Mouse (Mus musculus) B cell, adult 62 days (primary cell): ENCODE data around the gene Junb. TPM values are rescaled to one million over a fixed set of nuclear protein-coding genes. Genes with fewer than 3 reads are reported as not detected.

ENCODE experiments used
- total RNA-seq: library from RNA; stranded (reverse); gene quantifications from 4 replicates; pipeline ENCODE4 v1.2.4, GENCODE M21; 2023

Junb gene
- total RNA-seq: 1,593 to 1,983 TPM (median 1,752 TPM) in 4 replicates

DNA sequence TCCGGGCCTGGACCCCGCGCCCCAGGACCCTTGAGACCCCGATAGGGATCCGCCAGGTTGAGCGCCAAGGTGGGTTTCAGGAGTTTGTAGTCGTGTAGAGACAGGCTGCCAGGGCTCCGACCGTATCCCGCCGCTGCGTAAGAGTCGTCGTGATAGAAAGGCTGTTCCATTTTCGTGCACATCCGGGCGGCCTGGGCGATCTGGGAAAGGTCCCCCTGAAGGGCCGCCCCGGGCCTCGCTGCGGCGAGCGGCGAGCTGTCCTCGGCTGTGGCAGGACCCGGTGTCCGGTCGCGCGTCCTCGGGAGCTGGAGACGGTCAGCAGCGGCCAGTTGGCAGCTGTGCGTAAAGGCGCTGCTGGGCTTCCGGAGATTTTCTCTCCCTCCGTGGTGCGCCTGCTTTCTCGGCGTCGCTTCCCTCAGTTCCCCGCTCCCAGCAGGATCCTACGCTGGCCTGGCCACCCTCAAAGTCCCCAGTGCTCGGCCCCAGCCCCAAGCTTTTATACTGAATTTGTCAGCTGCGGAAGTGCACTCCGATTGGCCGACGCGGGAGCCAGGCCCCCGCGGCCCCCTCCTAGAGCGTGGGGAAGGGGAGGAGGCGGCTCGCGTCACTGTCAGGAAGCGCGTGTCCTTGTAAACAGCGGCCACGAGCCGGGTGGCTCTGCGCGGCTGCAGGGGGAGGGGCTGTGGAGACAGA lies at the start of gene Junb:
Junb (minus strand) TSS at position 471 of the 693 bp plus-strand sequence.

DNA sequence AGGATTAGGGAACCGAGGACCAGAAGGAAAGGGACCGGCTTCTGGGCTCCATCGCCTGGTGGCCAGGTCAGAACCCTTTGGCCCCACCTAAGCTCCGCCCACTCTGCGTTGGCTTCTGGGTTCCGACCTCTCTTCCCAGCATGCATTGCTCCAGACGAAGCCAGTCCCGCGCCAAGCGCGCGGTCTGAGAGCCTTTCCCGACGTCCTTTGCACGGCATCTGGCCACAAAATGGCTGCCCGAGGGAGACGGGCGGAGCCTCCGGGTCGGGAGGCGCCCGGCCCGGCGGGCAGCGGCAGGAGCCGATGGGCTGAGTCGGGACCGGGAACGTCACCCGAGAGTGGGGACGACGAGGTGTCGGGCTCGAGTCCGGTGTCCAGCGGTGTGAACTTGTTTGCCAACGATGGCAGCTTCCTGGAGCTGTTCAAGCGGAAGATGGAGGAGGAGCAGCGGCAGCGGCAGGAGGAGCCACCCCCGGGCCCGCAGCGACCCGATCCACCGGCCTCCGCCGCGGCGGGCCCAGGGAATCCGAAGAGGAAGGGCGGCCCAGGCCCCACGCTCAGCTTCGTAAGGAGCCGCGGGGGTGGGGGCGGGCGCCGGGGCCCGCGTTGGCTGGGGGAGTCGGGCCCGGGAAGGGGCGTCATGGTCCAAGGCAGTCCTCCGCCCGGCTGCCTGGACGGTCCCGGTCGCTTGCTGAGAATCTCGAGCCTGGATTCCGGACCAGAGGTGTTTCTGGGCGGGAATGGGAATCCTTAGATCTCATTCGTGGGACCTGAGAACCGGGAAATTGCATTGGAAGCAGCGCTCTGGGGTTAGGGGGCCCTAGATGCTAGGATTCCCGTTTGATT lies 48.4 kb upstream of the Junb start, which contains the start of gene Trir:
Trir (plus strand) TSS at position 154 of the 846 bp plus-strand sequence.

DNA sequence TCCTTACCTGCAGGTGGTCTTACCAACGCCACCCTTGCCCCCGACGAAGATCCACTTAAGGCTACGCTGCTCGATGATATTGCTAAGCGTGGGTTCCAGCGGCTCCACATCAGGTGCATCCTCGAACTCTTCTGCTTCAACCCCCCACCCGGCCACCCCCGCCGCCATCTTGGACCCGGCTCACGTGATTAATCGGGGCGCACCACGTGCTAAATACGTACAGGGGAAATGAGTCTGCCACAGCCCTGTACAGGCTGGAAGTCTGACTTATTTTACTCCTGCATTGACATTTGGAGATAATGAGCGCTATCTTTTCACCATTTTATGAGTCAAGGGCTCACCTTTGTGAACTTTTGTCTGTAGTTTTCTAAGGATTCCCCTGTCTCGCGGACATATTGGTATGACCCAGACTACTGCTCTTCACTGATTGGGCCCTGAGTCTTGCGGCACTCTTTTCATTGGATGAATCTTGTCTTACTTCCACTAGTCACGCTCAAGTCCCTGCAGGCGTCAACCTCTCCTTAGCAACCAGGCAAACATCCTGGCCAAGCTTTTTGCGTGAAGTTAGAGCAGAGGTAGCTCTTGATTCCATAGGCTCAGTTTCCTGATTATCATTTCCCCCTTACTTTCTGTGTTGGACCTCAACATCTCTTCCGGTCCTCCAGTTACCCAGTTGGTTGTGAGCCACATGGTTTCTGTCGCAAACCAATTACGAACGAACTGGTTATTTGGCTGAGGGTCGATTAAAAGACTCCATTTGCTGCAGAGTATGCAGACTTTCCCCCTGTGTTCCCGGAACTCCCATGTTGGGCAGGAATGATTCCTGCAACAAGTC lies 46.8 kb upstream of the Junb start, which contains the start of gene Asna1:
Asna1 (minus strand) TSS at position 184 of the 835 bp plus-strand sequence.

DNA sequence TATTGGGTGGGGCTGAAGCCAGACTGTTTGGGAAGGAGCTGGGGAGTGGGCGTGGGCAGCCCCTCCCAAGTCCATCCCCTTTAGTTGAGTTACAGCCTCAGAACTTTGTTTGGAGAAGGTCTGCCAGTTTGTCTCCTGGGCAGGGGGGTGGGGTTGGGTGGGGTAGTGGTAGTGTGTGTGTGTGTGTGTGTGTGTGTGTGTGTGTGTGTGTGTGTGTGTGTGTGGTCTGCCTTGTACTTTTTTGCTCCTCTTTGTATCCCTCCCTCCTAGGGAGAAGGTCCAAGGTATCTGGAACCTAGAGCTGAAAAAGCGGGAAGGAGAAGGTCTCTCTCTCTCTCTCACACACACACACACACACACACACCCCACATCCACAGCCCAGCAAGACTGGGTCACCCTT lies 35.9 kb upstream of the Junb start, which contains the start of gene Best2:
Best2 (minus strand) TSS at position 101 of the 400 bp plus-strand sequence.

DNA sequence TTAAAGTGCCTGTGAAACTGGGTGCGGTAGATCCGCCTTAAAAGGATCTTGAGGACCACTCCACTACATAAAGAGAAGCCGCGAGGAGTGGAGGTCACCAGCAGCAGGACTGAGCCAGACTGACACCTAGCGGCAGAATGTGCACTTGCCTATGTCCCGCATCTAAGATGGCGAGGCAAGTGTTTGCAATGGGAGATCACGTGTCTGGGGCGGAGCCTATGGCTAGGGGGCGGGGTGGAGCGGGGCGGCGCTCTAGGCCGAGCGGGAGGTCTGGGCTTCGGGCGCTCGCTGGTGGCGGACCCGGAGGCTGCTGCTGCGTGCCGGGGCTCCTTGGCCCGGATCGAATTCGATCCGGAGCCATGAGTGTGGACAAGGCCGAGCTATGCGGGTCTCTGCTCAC lies 11.8 kb upstream of the Junb start, which contains the start of gene Hook2:
Hook2 (plus strand) TSS at position 255 of the 400 bp plus-strand sequence.

DNA sequence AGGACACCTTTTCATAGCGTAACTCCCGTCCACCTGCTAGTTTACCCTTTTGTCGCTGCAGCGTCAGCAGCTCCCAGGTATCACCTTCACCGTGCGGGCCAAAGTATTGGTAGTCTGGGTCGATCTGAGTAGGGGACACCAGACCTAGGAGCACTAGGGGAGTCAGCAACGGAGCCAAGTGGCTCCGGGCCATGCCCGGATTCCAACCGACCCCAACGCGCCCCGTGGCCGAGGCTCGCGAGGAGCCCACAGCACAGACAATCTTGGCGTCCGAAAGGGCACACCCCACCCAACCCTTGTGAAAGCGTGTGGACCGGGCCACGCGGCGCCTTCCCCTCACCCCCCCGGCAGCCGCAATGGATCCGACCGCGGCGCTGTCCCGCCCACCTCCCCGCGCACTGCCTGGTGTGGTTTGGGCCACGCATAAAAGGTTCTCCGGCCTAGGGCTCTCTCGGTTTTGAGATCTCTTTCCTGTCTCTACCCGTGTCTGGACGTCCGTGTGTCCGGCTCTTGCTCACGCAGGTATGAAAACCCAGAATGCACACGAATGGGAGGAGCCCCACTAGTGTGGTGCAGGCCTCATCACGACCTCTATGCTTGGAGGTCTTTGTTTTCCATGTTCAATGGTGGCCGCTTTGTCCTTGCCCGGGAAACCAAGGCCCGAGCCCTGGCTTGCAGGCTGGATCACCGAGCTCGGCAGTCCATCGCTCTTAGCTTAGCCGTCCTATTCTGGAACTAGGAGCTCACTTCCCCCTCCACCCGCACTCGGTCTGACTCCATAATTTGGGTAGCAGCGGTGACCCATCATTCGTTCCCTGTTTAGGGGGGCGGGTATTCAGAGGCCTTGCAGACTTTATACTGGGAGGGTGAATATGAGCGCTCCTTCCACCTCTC lies 9.0 kb downstream of the Junb start, which contains the start of the genes Gm49661, Prdx2 and Rnaseh2a:
Gm49661 (minus strand) TSS at position 193 of the 894 bp plus-strand sequence.
Prdx2 (plus strand) TSS at position 347 of the 894 bp plus-strand sequence.
Rnaseh2a (minus strand) TSS at position 527 of the 894 bp plus-strand sequence.

DNA sequence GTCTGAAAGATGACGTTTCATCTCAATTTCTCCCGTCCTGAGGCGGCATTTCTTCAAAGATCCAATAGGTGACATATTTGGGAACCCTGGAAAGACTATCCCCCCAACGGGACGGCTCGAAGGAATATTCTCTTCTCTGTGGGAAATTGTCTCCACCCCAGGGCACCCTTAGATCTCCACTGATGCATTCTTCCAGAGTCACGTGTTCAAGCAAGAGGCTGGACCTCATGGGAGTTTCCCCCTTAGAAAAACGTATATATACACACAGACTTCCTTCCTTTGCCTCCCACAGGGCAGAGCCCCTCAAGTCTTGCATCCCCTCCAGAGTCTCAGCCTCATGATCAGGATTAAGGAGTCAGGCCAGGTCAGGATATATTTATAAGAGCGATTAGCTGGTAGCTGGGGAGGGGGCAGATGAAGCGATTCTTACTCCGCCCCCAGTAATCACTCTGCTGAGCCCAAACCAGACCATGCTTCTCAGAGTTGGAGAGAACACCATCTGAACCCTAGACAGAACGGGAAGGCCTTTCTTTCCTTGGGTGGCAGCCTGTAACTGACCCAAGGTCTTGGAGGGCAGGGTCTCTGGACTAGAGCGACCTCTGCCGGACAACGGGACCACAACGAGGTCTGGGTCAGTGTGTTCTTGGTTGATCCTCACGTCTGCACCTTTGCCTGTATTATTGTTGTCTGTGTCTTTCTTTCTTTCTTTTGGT lies 31.8 kb downstream of the Junb start, which contains the start of gene Rtbdn:
Rtbdn (plus strand) TSS at position 464 of the 713 bp plus-strand sequence.

DNA sequence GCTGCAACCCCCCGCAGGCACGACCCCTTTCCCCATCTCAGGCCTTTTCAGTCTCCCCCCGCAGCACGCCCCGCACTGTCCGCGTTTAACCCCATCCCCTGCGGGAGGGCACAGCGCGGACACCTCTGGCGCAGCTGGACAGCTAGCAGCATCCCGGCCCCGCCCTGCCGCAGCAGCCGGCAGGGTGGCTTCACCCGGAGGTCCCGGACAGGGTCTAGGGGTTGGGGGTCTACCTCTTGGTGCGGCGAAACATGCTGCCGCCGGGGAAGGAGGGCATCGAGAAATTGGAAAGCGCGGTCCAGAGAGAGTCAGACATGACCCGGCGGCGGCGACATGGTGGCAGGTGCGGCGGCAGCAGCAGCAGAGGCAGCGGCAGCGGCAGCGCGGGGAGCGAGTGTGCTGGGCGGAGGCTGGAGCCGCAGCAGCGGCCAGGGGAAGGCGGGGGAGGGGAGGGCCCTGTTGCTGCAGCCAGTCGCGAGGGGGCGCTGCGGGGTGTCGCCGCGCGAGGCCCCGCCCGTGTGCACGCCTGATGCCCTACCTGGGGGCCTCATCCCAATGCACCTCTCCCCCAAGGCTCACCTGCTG lies 41.5 kb downstream of the Junb start, which contains the start of gene Mast1:
Mast1 (minus strand) TSS at position 398 of the 585 bp plus-strand sequence.

Other genes with a start within 250 kb of the Junb start
- 0.97 to 3.7 TPM (median 2.8 TPM) in 4 replicates for gene Nfix, start 178.4 kb downstream of the Junb start, total RNA-seq
- gene Dand5, start 155.9 kb downstream of the Junb start, total RNA-seq: 1.4 to 2.6 TPM (median 2.4 TPM) in 4 replicates
- 10.7 to 13.2 TPM (median 12.1 TPM) in 4 replicates for gene Gadd45gip1, start 147.2 kb downstream of the Junb start, total RNA-seq
- gene Rad23a, start 138.1 kb downstream of the Junb start, total RNA-seq: 53.8 to 68.0 TPM (median 60.0 TPM) in 4 replicates
- 520 to 585 TPM (median 529 TPM) in 4 replicates for gene Calr, start 131.8 kb downstream of the Junb start, total RNA-seq
- 60.9 to 68.8 TPM (median 65.9 TPM) in 4 replicates for gene Farsa, start 121.7 kb downstream of the Junb start, total RNA-seq
- gene Syce2, start 106.6 kb downstream of the Junb start, total RNA-seq: 5.7 to 9.3 TPM (median 8.5 TPM) in 4 replicates
- 19.0 to 33.9 TPM (median 24.8 TPM) in 4 replicates for gene Gcdh, start 84.8 kb downstream of the Junb start, total RNA-seq
- 0.39 TPM in 1 of 4 replicates, not detected in the others for gene Klf1, start 76.8 kb downstream of the Junb start, total RNA-seq
- 56.5 to 67.9 TPM (median 65.7 TPM) in 4 replicates for gene Dnase2a, start 70.2 kb downstream of the Junb start, total RNA-seq
- gene Mast1, start 41.4 kb downstream of the Junb start, total RNA-seq: 0.18 to 0.44 TPM (median 0.31 TPM) in 4 replicates
- not detected in 4 replicates for gene Rtbdn, start 31.7 kb downstream of the Junb start, total RNA-seq
- gene Gm49661, start 9.3 kb downstream of the Junb start, total RNA-seq: 3.3 TPM in 1 of 4 replicates, not detected in the others
- gene Prdx2, start 9.1 kb downstream of the Junb start, total RNA-seq: 55.0 to 57.2 TPM (median 55.6 TPM) in 4 replicates
- gene Rnaseh2a, start 9.0 kb downstream of the Junb start, total RNA-seq: 24.0 to 35.1 TPM (median 26.0 TPM) in 4 replicates
- 6.7 to 9.1 TPM (median 8.3 TPM) in 4 replicates for gene Hook2, start 11.9 kb upstream of the Junb start, total RNA-seq
- not detected in 4 replicates for gene Best2, start 35.8 kb upstream of the Junb start, total RNA-seq
- 80.7 to 99.0 TPM (median 92.9 TPM) in 4 replicates for gene Asna1, start 46.6 kb upstream of the Junb start, total RNA-seq
- gene Trir, start 48.1 kb upstream of the Junb start, total RNA-seq: 194 to 214 TPM (median 210 TPM) in 4 replicates
- gene Tnpo2, start 58.2 kb upstream of the Junb start, total RNA-seq: 44.5 to 50.5 TPM (median 46.9 TPM) in 4 replicates
- 12.9 to 16.5 TPM (median 14.4 TPM) in 4 replicates for gene Fbxw9, start 81.3 kb upstream of the Junb start, total RNA-seq
- not detected in 4 replicates for gene Gm5741, start 89.3 kb upstream of the Junb start, total RNA-seq
- gene Dhps, start 93.0 kb upstream of the Junb start, total RNA-seq: 123 to 148 TPM (median 135 TPM) in 4 replicates
- gene Wdr83os, start 102.0 kb upstream of the Junb start, total RNA-seq: 43.4 to 52.3 TPM (median 47.1 TPM) in 4 replicates
- 11.1 to 22.3 TPM (median 15.6 TPM) in 4 replicates for gene Wdr83, start 102.6 kb upstream of the Junb start, total RNA-seq
- 152 to 159 TPM (median 155 TPM) in 4 replicates for gene Man2b1, start 104.6 kb upstream of the Junb start, total RNA-seq
- gene Zfp791, start 144.4 kb upstream of the Junb start, total RNA-seq: not detected in 4 replicates
- not detected in 4 replicates for gene Cks1brt, start 173.2 kb upstream of the Junb start, total RNA-seq
- gene Olfr371, start 247.3 kb upstream of the Junb start, total RNA-seq: not detected in 4 replicates